Mouse (Mus musculus) neural tube, embryonic 14.5 days (tissue): ENCODE results near the gene Scrn1. TPM values are rescaled to one million over a fixed set of nuclear protein-coding genes. Genes with fewer than 3 reads are reported as not detected.

Source experiments
- ATAC-seq: fragments of 200-750 bp; cut with Nextera tagmentation; 2 replicates; pipeline ENCODE4 v1.8.0; 2017; ENCODE audit warnings: low read depth, mild to moderate bottlenecking, moderate TSS enrichment, moderate library complexity
- H3K27ac ChIP-seq: fragments of 300-500 bp; sonication (generic); 2 replicates; pipeline ENCODE4 v1.5.1; 2014; ENCODE audit warnings: low read depth, mild to moderate bottlenecking, control low read depth, low read length, moderate library complexity, mixed read lengths
- H3K27me3 ChIP-seq: fragments of 300-500 bp; sonication (generic); 2 replicates; pipeline ENCODE4 v1.6.1; 2014; ENCODE audit warnings: low read length; ENCODE audit not compliant: control insufficient read depth, insufficient read depth
- H3K36me3 ChIP-seq: fragments of 300-500 bp; sonication (generic); 2 replicates; pipeline ENCODE4 v1.6.1; 2014; ENCODE audit warnings: low read length, mixed read lengths; ENCODE audit not compliant: control insufficient read depth, insufficient read depth
- H3K4me1 ChIP-seq: fragments of 300-500 bp; sonication (generic); 2 replicates; pipeline ENCODE4 v1.6.1; 2014; ENCODE audit warnings: low read length; ENCODE audit not compliant: control insufficient read depth, insufficient read depth
- H3K4me2 ChIP-seq: fragments of 300-500 bp; sonication (generic); 2 replicates; pipeline ENCODE4 v1.6.1; 2014; ENCODE audit warnings: mild to moderate bottlenecking, low read depth, low read length, control low read depth
- H3K4me3 ChIP-seq: fragments of 300-500 bp; sonication (generic); 2 replicates; pipeline ENCODE4 v1.5.1; 2014; ENCODE audit warnings: low read depth, low read length, control low read depth, mixed read lengths
- H3K9ac ChIP-seq: fragments of 300-500 bp; sonication (generic); replicated peaks from 2 replicates; pipeline ENCODE4 v1.6.1; 2014; ENCODE audit warnings: low read depth, mild to moderate bottlenecking, control low read depth, low read length, mixed read lengths
- H3K9me3 ChIP-seq: fragments of 300-500 bp; sonication (generic); 2 replicates; pipeline ENCODE4 v1.6.1; 2016; ENCODE audit warnings: low read length; ENCODE audit not compliant: control insufficient read depth
- WGBS: fragments of 180-500 bp; shearing (Covaris S2); extraction: QIAGEN DNeasy Blood & Tissue Kit; methylation state at CpG from one replicate; pipeline ENCODE4 v1.1.7; 2014; 5-methylcytosine and 5-hydroxymethylcytosine counted together
- polyA plus RNA-seq: library from polyadenylated mRNA; unstranded; fragments of >200 nt; fragmentation: Nextera tagmentation; extraction: Ambion mirVana; gene quantifications from 2 replicates; pipeline ENCODE4 v1.2.1, GENCODE M21; 2014

Scrn1 gene
- polyA plus RNA-seq, 1 experiment from 2014 or later = 109 TPM

DNA sequence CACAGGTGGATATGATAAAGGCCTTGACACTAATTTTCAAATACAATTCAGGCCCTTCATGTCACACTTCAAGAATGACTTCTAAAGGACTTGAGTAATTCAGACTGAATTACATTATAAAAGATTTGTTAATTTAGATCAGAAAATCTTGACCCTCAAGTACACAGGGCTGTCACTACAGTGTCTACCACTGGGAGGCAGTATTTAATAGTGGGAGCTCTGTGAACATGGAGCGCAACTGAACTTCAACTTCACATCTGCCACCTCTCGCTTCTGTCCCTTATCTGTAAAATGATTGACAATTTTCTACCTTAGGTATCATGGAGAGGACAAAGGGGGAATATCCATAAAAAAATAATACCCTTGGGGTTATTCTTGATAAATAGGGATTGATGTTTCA, 19.9 kb upstream of the Scrn1 start:
- WGBS = 25% methylated on average over 2 of the region's 2 CpGs
- Histone ChIP-seq H3K27ac (no peak overlapping the region), H3K9ac (no peak overlapping the region), H3K36me3 (no peaks in the 10 kb centered on the region), H3K27me3 (no peaks in the 10 kb centered on the region), H3K4me3 (no peak overlapping the region), H3K4me1 (0 out of 2 replicates have a peak, but pooled peaks cover 2% of the 10 kb centered on the region), H3K9me3 (no peaks in the 10 kb centered on the region), H3K4me2 (no peak overlapping the region)
- ATAC-seq = no peak

DNA sequence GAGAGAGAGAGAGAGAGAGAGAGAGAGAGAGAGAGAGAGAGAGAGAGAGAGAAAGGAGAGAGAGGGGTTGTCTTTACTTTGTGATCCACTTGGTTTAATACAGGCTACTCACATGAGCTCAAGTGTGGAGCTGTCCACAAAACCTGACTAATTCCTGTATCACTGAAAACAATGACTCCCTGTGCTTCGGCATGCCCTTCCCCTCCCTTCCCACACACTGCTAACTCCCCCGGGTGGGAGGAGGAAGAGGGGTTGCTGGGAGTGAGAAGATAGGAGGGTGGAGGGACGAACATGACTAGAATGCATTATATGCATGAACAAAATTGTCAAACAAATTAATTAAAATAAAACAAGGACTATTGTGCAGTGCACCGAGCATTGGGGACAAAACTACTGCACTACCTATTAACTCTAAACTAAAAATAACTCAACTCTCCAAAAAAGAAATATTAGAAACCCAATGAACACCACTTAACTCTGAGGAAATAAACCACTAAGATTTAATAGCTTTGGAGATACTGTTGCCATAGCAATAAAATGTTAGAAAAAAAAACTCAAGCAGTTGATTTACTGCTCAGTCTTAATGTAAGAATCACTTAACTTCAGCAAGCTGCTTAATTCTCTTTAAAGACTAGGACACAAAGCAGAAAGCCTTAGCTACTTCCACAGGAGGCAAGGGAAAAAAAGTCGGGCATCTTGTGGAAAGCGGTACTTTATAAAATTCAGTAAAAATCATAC, 7.1 kb upstream of the Scrn1 start:
- no peaks in the 10 kb centered on the region for H3K27me3 ChIP-seq
- H3K9me3 ChIP-seq = no peaks in the 10 kb centered on the region
- H3K9ac ChIP-seq = no peak overlapping the region
- no peak overlapping the region for H3K4me2 ChIP-seq
- peak; percentile 72 for ATAC-seq
- H3K27ac ChIP-seq = no peak overlapping the region
- no peak overlapping the region for H3K4me3 ChIP-seq
- 12% methylated on average over 6 of the region's 6 CpGs for WGBS
- no peaks in the 10 kb centered on the region for H3K36me3 ChIP-seq
- H3K4me1 ChIP-seq = peaks cover 9% of the 10 kb centered on the region

GRCm38 (mm10) chr6:54569776-54570175, 3.5 kb upstream of the Scrn1 start:
- no peak overlapping the region for H3K9ac ChIP-seq
- 12% methylated on average over 7 of the region's 7 CpGs for WGBS
- 0 out of 2 replicates have a peak overlapping the region, but pooled peaks have one; percentile 23 for H3K27ac ChIP-seq
- H3K4me1 ChIP-seq = peaks cover 9% of the 10 kb centered on the region
- no peak overlapping the region for H3K4me3 ChIP-seq
- no peaks in the 10 kb centered on the region for H3K9me3 ChIP-seq
- ATAC-seq = no peak
- no peaks in the 10 kb centered on the region for H3K27me3 ChIP-seq
- H3K4me2 ChIP-seq = 0 out of 2 replicates have a peak overlapping the region, but pooled peaks have one; percentile 14
- no peaks in the 10 kb centered on the region for H3K36me3 ChIP-seq

DNA sequence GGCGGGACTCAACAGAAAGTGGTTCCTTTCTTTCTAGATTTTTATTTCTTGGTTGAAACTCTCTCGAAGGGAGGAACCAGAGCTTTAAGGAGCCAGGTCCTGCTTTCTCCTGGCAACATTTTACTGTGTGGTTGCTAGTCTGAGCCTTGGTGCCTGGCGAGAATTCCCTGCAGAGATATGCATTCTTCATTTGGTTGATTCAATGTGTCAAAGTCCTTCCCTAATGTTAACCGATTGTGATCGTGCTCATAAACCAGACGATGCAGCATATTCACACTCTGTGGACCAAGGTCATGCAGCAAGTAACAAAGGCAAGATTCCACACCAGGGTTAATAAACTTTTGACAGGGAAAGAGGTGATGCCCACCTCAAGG, 244 bp upstream of the Scrn1 start:
- H3K27me3 ChIP-seq = no peaks in the 10 kb centered on the region
- peaks cover 18% of the 10 kb centered on the region for H3K4me1 ChIP-seq
- 5% methylated on average over 6 of the region's 6 CpGs for WGBS
- no peaks in the 10 kb centered on the region for H3K36me3 ChIP-seq
- peak overlapping the region; percentile 80 for H3K4me2 ChIP-seq
- no peak; the same call in 1 of the 2 replicates for ATAC-seq
- peak overlapping the region; percentile 62 for H3K4me3 ChIP-seq
- peak overlapping the region; percentile 88 for H3K27ac ChIP-seq
- no peaks in the 10 kb centered on the region for H3K9me3 ChIP-seq
- peak overlapping the region; percentile 63 for H3K9ac ChIP-seq

- Histone ChIP-seq H3K4me1 (peaks cover 18% of the 10 kb centered on the region), H3K4me3 (peak overlapping the region; percentile 62), H3K27me3 (no peaks in the 10 kb centered on the region), H3K9ac (peak overlapping the region; percentile 63; the same call in 1 of the 2 replicates), H3K27ac (peak overlapping the region; percentile 88), H3K36me3 (no peaks in the 10 kb centered on the region), H3K9me3 (no peaks in the 10 kb centered on the region), H3K4me2 (peak overlapping the region; percentile 80)
- peak; percentile 35 for ATAC-seq
- WGBS = 3% methylated on average over 3 of the region's 3 CpGs
Observed at GRCm38 (mm10) chr6:54565012-54565411, 1.3 kb downstream of the Scrn1 start.

DNA sequence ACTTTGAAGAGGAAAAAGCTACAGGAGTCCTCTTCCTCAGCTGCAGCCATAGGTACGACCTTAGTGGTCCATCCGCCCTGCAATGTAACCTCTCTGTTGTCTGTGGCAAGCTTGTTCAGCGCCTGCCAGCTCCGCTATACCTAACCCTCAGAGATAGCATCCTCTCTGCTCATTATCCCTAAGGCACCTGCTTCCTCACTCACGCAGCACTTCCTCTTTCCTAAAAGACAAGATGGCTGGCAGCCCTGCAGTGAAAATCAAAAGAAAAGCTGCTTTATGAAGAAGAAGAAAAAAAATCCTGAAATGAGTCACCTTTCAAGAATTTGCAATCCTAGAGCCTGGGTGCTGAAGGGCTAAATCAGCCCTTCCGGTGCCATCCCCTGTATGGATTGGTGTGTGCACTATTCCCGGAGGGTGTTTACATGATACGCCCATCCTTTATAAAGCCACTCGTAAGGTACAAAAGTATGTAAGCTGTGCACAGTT, 1.7 kb downstream of the Scrn1 start:
- H3K36me3 ChIP-seq = no peaks in the 10 kb centered on the region
- no peak for ATAC-seq
- no peak overlapping the region for H3K27ac ChIP-seq
- H3K27me3 ChIP-seq = no peaks in the 10 kb centered on the region
- H3K9ac ChIP-seq = peak overlapping the region; percentile 1; the same call in 1 of the 2 replicates
- H3K9me3 ChIP-seq = no peaks in the 10 kb centered on the region
- peak overlapping the region; percentile 80 for H3K4me2 ChIP-seq
- peaks cover 14% of the 10 kb centered on the region for H3K4me1 ChIP-seq
- 52% methylated on average over 9 of the region's 9 CpGs for WGBS
- H3K4me3 ChIP-seq = peak overlapping the region; percentile 62

- H3K4me2 ChIP-seq = peak overlapping the region; percentile 80; the same call in 1 of the 2 replicates
- no peak overlapping the region for H3K4me3 ChIP-seq
- 90% methylated on average over 4 of the region's 4 CpGs for WGBS
- H3K27me3 ChIP-seq = no peaks in the 10 kb centered on the region
- no peaks in the 10 kb centered on the region for H3K36me3 ChIP-seq
- peaks cover 14% of the 10 kb centered on the region; the same call in 1 of the 2 replicates for H3K4me1 ChIP-seq
- ATAC-seq = no peak
- H3K27ac ChIP-seq = no peak overlapping the region
- no peaks in the 10 kb centered on the region for H3K9me3 ChIP-seq
- H3K9ac ChIP-seq = no peak overlapping the region
Observed at GRCm38 (mm10) chr6:54563561-54563960, 2.7 kb downstream of the Scrn1 start.

DNA sequence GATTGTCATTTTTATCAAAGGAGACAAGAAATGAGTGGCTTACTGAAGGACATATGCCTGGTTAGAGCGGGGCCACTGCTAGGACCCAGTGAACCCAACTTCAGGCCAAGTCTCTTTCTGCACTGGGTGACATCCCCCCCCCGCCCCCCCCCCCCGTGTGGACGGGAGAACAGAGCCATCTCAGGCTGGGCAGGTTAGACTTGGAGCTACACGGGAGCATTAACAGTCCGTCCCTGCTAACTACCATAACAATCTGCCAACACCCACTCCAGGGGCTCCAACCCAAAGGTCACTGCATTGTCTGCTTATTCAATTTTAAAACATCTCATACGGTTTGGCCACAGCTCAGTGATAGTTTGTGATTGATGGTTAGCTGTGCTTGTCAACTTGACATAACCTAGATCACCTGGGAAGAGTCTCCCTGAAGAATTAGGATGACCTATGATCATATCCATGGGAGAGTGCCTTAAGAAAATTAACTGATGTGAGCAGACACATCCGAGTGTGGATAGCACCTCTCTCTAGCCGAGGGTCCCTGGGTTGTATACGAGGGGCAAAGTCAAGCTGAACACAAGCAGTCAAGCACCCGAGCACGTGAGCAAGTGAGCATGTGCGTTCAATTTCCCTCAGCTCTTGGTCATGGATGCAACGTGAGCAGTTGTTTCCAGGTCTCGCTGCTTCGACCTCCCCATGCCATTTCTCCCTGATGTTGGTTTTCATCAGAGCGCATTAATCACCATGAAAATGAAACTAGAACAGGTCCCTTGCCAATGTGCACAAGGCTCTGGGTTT, 4.1 kb downstream of the Scrn1 start:
- no peak overlapping the region for H3K9ac ChIP-seq
- no peaks in the 10 kb centered on the region; the same call in 1 of the 2 replicates for H3K36me3 ChIP-seq
- no peak overlapping the region for H3K4me3 ChIP-seq
- no peak overlapping the region for H3K4me2 ChIP-seq
- H3K27ac ChIP-seq = no peak overlapping the region
- no peaks in the 10 kb centered on the region for H3K9me3 ChIP-seq
- 78% methylated on average over 16 of the region's 17 CpGs for WGBS
- no peak for ATAC-seq
- H3K27me3 ChIP-seq = no peaks in the 10 kb centered on the region
- peaks cover 14% of the 10 kb centered on the region; the same call in 1 of the 2 replicates for H3K4me1 ChIP-seq

DNA sequence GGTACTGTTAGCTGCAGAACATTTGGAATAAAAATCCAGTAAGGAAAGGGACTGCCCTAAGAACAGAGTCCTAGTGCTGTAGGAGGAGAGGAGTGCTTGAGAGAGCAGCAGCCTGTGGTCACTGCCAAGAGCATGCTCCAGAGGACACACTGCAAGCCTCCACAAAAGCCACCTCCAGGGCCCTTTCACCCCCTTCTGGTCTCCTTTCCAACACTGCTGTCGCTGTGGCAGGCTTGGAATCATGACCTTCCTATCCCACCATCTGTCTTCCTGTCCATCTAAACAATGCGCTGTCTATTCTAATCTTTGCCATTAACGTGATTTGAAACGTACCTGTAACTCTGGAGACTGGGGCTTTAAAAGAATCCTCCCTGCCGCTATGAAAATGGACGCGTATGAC, 7.8 kb downstream of the Scrn1 start:
- no peak overlapping the region for H3K9ac ChIP-seq
- no peaks in the 10 kb centered on the region; the same call in 1 of the 2 replicates for H3K36me3 ChIP-seq
- H3K4me2 ChIP-seq = no peak overlapping the region
- no peaks in the 10 kb centered on the region for H3K27me3 ChIP-seq
- no peak for ATAC-seq
- no peaks in the 10 kb centered on the region for H3K9me3 ChIP-seq
- peaks cover 22% of the 10 kb centered on the region for H3K4me1 ChIP-seq
- no peak overlapping the region for H3K4me3 ChIP-seq
- no peak overlapping the region for H3K27ac ChIP-seq
- 56% methylated on average over 7 of the region's 7 CpGs for WGBS
